Mouse (Mus musculus): Measurements from ENCODE around the gene Heatr5a. TPM values are rescaled to one million over a fixed set of nuclear protein-coding genes. Genes with fewer than 3 reads are reported as not detected.
A peak's percentile ranks its signal among the peaks of the same experiment; 100 is the strongest.

The Heatr5a gene
- polyA plus RNA-seq, 1 experiment from 2014 or later = 7.1 TPM

DNA sequence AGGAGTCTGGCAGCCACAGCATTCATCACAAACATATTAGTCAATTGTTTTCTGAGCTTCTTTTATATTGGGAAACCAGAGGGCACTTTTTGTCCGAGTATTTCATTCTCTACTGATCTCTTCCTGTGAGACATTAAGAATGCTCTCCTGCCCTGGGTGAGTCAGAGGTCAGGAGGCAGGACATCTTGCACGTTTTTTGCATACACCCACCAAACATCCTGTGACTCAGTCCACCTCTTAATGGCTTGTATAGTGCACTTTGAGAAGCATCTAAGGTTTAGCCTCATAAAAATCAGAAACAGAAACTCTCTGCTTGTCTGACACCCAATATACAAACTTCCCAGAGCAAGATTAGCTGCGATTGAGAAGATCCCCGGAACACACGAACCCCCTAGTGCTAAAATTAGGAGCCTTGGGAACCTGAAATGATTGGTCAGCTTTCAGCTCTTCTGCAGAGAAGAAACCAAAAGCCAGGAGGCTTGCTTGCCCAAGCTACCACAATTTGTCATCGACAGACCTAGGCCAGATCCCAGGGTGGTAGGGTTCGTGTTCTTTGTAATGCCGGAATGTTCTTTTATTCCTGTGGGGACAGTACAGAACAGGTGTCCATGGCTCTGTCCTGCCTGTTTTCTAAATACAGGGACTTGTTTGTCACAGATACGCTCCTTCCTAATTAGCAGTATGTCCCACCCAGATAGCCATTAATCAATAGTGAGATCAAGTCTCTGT lies 105.9 kb downstream of the Heatr5a start:
- Histone ChIP-seq H3K4me3 (ENCODE audit: low read depth, low read length) (no peak overlapping the region), H3K9ac (ENCODE audit: low read depth, low read length) (peak overlapping the region; percentile 18; the same call in 1 of the 2 replicates), H3K4me1 (ENCODE audit: control insufficient read depth, insufficient read depth, low read length) (peaks cover 9% of the 10 kb centered on the region), H3K9me3 (replicated peaks; ENCODE audit: control insufficient read depth, low read length, poor library complexity, severe bottlenecking) (no peaks in the 10 kb centered on the region), H3K4me2 (ENCODE audit: low read length) (no peak overlapping the region), H3K27ac (ENCODE audit: low read length) (peak overlapping the region; percentile 62), H3K36me3 (ENCODE audit: control insufficient read depth, insufficient read depth, low read length) (no peaks in the 10 kb centered on the region), H3K27me3 (ENCODE audit: control insufficient read depth, insufficient read depth, low read depth, low read length) (no peaks in the 10 kb centered on the region)
- peak; percentile 58 for ATAC-seq
- WGBS = 37% methylated on average over 9 of the region's 9 CpGs

DNA sequence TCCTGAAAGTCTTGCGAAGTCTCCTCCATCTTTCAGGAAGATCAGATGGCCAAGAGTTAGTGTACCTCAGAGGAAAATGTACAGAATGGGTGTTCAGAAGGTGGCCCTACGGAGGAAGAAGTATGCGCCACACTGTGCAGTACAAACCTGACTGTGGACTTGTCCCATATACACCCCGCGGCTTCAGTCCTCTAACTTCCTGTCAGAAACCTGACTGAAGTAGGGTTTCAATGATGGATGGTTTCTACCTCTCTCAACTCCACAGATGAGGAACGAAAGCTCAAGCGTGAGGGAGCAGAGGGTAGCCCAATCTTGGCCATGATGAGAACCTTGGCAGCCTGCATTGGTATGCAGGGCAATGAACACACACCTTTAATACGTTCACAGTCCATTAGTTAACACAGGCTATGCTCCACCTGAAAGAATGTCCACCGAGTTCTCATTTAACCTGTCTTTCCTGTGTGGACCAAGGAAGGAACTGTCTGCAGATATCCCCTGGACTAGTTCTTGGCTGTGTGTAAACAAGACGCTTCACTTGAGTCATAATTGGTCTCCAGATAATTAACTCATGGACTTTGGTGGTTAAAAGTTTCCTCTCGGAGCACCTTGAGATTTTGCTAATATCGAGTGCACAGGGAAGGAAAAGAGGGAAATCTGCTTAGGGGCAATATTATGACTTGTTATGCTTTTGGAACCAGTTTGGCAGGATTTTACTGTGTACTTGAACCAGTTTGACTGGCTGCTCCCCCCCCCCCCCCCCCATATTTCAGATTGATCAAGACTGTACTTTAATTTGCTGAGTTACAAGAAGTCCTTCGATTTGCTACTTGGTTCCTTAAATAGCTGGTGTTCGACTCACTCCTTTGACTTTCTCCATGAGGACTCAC lies 107.8 kb downstream of the Heatr5a start:
- WGBS = 95% methylated on average over 14 of the region's 14 CpGs
- Histone ChIP-seq H3K27me3 (ENCODE audit: control insufficient read depth, insufficient read depth, low read depth, low read length) (no peaks in the 10 kb centered on the region), H3K27ac (ENCODE audit: low read length) (no peak overlapping the region)

DNA sequence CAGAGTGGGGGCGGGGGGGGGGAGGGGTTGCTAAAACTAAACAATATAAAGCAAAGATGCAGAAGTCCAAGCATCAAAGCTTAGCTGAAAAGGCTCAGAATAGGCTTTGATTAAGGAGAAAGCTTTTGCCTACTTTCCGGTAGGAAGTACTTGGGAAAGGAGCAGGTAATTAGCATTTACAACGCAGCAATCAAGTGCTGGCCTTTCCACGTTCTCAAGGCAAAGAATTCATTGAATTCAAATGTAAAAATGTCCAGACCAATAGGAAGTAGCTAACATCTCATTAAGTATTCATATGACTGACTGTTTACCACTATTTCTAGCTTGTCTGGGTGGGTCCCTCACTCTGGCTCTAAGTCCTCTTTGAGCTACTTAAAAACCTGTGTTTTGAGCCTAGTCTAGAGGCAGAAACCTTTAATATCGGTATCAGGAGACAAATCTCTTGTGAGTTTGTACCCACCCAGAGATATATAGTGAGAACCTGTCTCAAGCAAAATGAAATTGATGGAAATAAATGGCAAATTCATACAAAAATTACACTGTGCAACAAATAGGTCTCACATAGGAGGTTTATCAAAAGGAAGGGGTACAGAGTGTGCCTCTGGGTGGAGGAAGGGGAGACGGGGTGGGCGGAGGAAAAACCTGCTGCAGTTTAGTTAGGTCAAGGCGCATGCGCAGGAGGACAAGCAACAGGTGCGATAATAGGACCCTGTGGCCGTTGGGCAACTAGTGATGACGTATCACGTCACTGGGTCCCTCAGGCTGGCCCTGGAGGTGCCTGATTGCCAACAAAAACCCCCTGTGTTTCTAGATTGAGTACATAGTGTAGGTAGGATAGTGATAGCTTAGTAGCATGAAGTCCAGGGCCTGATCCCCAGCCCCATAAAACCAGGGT lies 112.7 kb downstream of the Heatr5a start:
- WGBS = 74% methylated on average over 13 of the region's 13 CpGs
- no peaks in the 10 kb centered on the region for H3K9me3 ChIP-seq (replicated peaks; ENCODE audit: control insufficient read depth, low read length, poor library complexity, severe bottlenecking)
- H3K36me3 ChIP-seq (ENCODE audit: control insufficient read depth, insufficient read depth, low read length) = no peaks in the 10 kb centered on the region
- H3K9ac ChIP-seq (ENCODE audit: low read depth, low read length) = no peak overlapping the region
- no peaks in the 10 kb centered on the region for H3K4me1 ChIP-seq (ENCODE audit: control insufficient read depth, insufficient read depth, low read length)
- ATAC-seq = no peak
- no peak overlapping the region for H3K4me3 ChIP-seq (ENCODE audit: low read depth, low read length)
- no peak overlapping the region for H3K4me2 ChIP-seq (ENCODE audit: low read length)
- no peak overlapping the region for H3K27ac ChIP-seq (ENCODE audit: low read length)
- no peaks in the 10 kb centered on the region for H3K27me3 ChIP-seq (ENCODE audit: control insufficient read depth, insufficient read depth, low read depth, low read length)

More for the DNA sequence above, 107.8 kb downstream of the Heatr5a start:
- Histone ChIP-seq H3K36me3 (ENCODE audit: control insufficient read depth, insufficient read depth, low read length) (no peaks in the 10 kb centered on the region), H3K4me3 (ENCODE audit: low read depth, low read length) (no peak overlapping the region), H3K9me3 (replicated peaks; ENCODE audit: control insufficient read depth, low read length, poor library complexity, severe bottlenecking) (no peaks in the 10 kb centered on the region), H3K4me2 (ENCODE audit: low read length) (no peak overlapping the region), H3K9ac (ENCODE audit: low read depth, low read length) (no peak overlapping the region), H3K4me1 (ENCODE audit: control insufficient read depth, insufficient read depth, low read length) (peaks cover 9% of the 10 kb centered on the region)
- ATAC-seq = no peak

DNA sequence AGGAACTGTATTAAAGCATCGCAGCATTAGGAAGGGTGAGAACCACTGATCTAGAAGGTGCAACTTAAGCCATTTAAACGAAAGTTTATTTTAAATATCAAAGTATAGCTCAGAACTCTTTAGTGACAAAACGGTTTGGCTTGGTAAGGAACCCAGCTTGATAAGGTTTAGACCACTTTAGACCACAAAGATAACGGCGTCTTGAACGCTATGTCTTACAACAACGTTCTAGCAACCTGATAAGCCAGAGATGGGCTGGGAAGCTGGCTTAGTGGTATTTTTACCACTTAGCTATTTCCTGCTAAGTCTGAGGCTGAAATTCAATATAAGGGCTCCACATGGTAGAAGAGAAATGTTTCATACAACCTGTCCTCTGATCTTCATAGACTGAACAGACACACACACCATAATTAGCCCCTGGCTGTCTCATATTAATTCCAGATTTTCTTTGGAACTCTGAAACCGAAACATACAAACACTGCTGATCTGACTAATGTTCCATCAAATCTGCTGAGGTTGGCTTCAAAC lies 114.3 kb downstream of the Heatr5a start:
- no peak for ATAC-seq
- WGBS = 93% methylated on average over 8 of the region's 8 CpGs
- H3K9me3 ChIP-seq (replicated peaks; ENCODE audit: control insufficient read depth, low read length, poor library complexity, severe bottlenecking) = no peaks in the 10 kb centered on the region
- no peaks in the 10 kb centered on the region for H3K27me3 ChIP-seq (ENCODE audit: control insufficient read depth, insufficient read depth, low read depth, low read length)
- H3K36me3 ChIP-seq (ENCODE audit: control insufficient read depth, insufficient read depth, low read length) = no peaks in the 10 kb centered on the region
- no peak overlapping the region for H3K27ac ChIP-seq (ENCODE audit: low read length)
- H3K4me3 ChIP-seq (ENCODE audit: low read depth, low read length) = no peak overlapping the region
- no peak overlapping the region for H3K9ac ChIP-seq (ENCODE audit: low read depth, low read length)
- no peaks in the 10 kb centered on the region for H3K4me1 ChIP-seq (ENCODE audit: control insufficient read depth, insufficient read depth, low read length)
- no peak overlapping the region for H3K4me2 ChIP-seq (ENCODE audit: low read length)

- H3K36me3 ChIP-seq (ENCODE audit: control insufficient read depth, insufficient read depth, low read length) = no peaks in the 10 kb centered on the region
- 89% methylated on average over 2 of the region's 2 CpGs for WGBS
- ATAC-seq = no peak
- no peaks in the 10 kb centered on the region for H3K4me1 ChIP-seq (ENCODE audit: control insufficient read depth, insufficient read depth, low read length)
- no peak overlapping the region for H3K4me2 ChIP-seq (ENCODE audit: low read length)
- H3K4me3 ChIP-seq (ENCODE audit: low read depth, low read length) = no peak overlapping the region
- no peaks in the 10 kb centered on the region for H3K27me3 ChIP-seq (ENCODE audit: control insufficient read depth, insufficient read depth, low read depth, low read length)
- H3K9ac ChIP-seq (ENCODE audit: low read depth, low read length) = no peak overlapping the region
- no peaks in the 10 kb centered on the region for H3K9me3 ChIP-seq (replicated peaks; ENCODE audit: control insufficient read depth, low read length, poor library complexity, severe bottlenecking)
- no peak overlapping the region for H3K27ac ChIP-seq (ENCODE audit: low read length)
Measured at GRCm38 (mm10) chr12:51855872-51856271, 115.2 kb downstream of the Heatr5a start.

DNA sequence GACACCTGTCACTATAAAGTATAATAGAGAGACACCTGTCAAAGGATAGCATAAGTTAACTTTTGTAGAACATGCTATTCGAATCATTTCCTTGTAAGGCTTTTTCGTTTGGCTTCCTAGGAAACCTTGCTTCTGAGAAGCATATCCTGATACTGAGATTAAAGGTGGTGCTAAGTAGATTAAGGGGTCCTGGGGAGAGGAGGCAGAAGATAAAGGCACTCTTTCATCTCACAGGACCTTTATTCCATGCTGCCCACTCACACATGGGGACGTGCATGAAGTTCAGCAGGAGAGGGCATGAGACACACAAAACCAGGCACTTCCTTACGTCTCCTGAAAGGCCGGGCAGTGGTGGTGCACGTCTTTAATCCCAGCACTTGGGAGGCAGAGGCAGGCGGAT lies 115.7 kb downstream of the Heatr5a start:
- 56% methylated on average over 7 of the region's 7 CpGs for WGBS
- no peaks in the 10 kb centered on the region for H3K27me3 ChIP-seq (ENCODE audit: control insufficient read depth, insufficient read depth, low read depth, low read length)
- ATAC-seq = no peak
- no peaks in the 10 kb centered on the region for H3K9me3 ChIP-seq (replicated peaks; ENCODE audit: control insufficient read depth, low read length, poor library complexity, severe bottlenecking)
- no peaks in the 10 kb centered on the region for H3K36me3 ChIP-seq (ENCODE audit: control insufficient read depth, insufficient read depth, low read length)
- H3K9ac ChIP-seq (ENCODE audit: low read depth, low read length) = no peak overlapping the region
- no peaks in the 10 kb centered on the region for H3K4me1 ChIP-seq (ENCODE audit: control insufficient read depth, insufficient read depth, low read length)
- H3K4me2 ChIP-seq (ENCODE audit: low read length) = no peak overlapping the region
- H3K4me3 ChIP-seq (ENCODE audit: low read depth, low read length) = no peak overlapping the region
- no peak overlapping the region for H3K27ac ChIP-seq (ENCODE audit: low read length)

DNA sequence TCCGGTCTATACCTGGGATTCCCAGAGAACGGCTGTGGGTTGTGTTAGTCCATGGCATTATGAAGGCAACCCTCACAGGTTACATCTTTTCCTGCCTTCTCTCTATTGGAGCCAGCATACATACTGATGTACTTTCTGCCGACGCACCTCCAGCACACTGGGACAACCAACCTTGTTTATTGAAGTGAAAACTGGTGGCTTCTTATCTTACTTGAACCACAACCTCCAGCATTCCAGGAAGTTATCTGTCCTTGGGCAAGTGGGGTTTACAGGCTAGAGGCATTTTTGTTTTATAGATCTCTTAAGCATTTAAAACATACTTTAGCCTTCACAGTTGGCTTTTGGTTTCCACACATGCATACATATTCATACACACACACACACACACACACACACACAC lies 119.5 kb downstream of the Heatr5a start:
- Histone ChIP-seq H3K4me1 (ENCODE audit: control insufficient read depth, insufficient read depth, low read length) (no peaks in the 10 kb centered on the region), H3K36me3 (ENCODE audit: control insufficient read depth, insufficient read depth, low read length) (no peaks in the 10 kb centered on the region), H3K9ac (ENCODE audit: low read depth, low read length) (no peak overlapping the region), H3K27me3 (ENCODE audit: control insufficient read depth, insufficient read depth, low read depth, low read length) (no peaks in the 10 kb centered on the region), H3K27ac (ENCODE audit: low read length) (no peak overlapping the region), H3K4me2 (ENCODE audit: low read length) (no peak overlapping the region), H3K4me3 (ENCODE audit: low read depth, low read length) (no peak overlapping the region), H3K9me3 (replicated peaks; ENCODE audit: control insufficient read depth, low read length, poor library complexity, severe bottlenecking) (no peaks in the 10 kb centered on the region)
- no peak for ATAC-seq
- WGBS = 87% methylated on average over 4 of the region's 4 CpGs

DNA sequence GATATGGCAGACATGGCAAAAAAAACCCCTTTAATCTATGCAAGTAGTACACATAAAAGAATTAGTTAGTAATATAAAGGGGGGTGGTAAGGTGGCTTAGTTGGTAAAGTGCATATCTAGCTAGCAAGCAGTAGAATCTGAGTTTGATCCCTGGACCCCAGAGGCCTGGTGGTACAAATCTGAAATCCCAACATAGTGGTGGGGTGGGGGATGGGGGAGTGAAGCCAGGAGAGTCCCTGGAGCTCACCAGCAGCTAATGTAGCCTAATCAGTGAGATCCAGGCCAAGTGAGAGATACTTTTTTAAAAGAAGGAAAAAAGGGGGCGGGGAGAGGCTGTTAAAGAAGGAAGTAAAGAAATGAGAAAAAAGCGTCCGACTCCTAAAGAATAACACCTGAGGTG lies 120.0 kb downstream of the Heatr5a start:
- Histone ChIP-seq H3K9ac (ENCODE audit: low read depth, low read length) (no peak overlapping the region), H3K4me1 (ENCODE audit: control insufficient read depth, insufficient read depth, low read length) (no peaks in the 10 kb centered on the region), H3K36me3 (ENCODE audit: control insufficient read depth, insufficient read depth, low read length) (no peaks in the 10 kb centered on the region), H3K4me2 (ENCODE audit: low read length) (no peak overlapping the region), H3K27me3 (ENCODE audit: control insufficient read depth, insufficient read depth, low read depth, low read length) (no peaks in the 10 kb centered on the region), H3K27ac (ENCODE audit: low read length) (no peak overlapping the region), H3K9me3 (replicated peaks; ENCODE audit: control insufficient read depth, low read length, poor library complexity, severe bottlenecking) (no peaks in the 10 kb centered on the region), H3K4me3 (ENCODE audit: low read depth, low read length) (no peak overlapping the region)
- 97% methylated on average over 3 of the region's 3 CpGs for WGBS
- no peak for ATAC-seq

Data from midbrain, embryonic 16.5 days (tissue).